Mouse (Mus musculus) erythroblast, embryonic 14.5 days (primary cell): Measurements from ENCODE around the gene Usp24.

Experiments
- GATA1 ChIP-seq: IDR thresholded peaks from 2 replicates; pipeline ENCODE4 v1.6.1; 2012; ENCODE audit warnings: low read length, inconsistent platforms, mixed read lengths
- TAL1 ChIP-seq: IDR thresholded peaks from 3 replicates; pipeline ENCODE4 v1.6.1; 2012; ENCODE audit warnings: low read length, inconsistent platforms, mixed read lengths

DNA sequence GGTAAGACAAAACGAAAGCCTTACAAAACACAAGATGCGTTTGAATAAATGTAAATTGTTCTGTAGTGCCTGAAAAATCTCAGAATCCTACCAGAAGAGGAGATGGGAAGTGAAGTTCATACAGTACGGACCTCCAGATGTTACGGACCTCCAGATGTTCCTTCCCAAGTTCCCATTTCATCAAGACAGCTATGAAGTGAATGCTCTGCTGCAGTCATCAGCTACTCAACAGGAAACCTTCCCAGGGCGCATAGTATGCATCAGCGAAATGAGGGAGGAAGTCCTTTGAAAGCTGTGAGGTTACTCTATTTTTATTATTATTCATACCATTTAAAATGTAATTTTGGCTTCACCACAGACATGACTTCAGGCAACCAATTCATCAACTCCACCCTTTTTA is 14.7 kb upstream of the Usp24 start:
- TF ChIP-seq GATA1 (no peak), TAL1 (no peak)
